Mouse (Mus musculus) kidney, postnatal 14 days (tissue): ENCODE measurements around the gene Sgip1.

Source experiments
- DNase-seq: peaks from one replicate; pipeline ENCODE4 v3.0.0; 2022; ENCODE audit warnings: mixed read lengths

Sgip1 gene

DNA sequence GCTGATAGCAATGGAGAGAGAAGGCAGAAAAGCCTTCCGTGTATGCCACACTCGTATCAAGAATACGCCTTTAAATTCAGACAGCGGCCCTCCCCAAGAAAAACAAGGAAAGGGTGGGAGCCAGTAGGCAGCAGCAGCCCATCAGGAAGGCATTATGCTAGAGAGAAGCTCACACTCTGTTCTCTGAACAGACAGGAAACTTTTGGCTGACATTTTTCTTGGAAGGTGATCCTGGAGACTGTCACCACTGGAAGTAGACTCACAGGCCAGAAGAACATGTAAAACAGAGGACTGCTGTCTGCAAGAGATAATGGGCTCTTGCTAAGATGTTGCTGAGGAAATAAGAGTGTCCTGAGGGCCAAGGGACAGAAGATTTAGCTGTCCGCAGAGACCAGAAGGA, 158.6 kb downstream of the Sgip1 start:
- peak; percentile 6 for DNase-seq

DNA sequence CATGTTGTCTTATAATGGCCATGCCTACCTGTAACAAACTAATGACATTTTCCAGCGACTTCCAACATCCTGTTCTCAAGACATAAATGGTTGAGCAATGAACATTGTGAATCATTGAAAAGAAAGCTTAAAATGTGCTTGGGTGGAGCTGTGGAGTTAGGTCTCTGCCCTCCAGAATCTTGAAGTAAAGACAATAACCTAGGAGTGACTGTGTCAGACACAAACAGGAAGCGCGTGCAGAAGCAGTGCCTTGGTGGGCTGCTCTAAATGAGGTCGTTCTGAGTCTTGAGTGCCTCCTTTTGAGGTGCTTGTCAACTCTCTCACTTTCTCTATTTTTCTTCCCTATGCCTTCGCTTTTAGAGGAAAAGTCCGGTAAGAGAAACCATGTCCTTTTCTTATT, 159.1 kb downstream of the Sgip1 start:
- no peak for DNase-seq

DNA sequence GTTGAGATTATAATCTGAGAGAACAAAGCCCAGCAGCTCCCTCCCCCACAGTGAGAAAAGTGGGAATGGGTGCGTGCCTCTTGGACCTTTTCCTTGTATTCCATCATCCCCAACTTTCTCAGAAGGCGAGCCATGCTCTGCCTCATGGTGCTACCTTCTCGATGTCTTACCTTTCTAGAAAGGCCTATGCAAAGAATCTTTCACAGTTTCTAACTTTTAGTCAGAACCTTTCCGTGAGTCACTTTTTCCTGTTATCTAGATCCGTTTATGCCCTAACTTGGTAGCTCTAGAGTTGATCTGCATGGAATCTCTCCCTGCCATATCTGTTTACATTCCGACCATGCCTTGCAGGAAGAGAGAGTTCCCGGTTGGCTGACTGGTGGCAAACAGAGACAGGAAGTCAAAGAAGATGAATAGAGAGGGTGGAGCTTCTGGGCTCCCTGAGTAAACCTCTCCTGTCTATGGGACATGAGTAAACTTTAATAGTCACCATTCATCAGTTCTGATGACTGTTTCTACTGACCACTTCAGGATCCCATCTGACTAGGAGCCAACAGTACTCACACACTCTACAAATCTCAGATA, 166.8 kb downstream of the Sgip1 start:
- no peak for DNase-seq

DNA sequence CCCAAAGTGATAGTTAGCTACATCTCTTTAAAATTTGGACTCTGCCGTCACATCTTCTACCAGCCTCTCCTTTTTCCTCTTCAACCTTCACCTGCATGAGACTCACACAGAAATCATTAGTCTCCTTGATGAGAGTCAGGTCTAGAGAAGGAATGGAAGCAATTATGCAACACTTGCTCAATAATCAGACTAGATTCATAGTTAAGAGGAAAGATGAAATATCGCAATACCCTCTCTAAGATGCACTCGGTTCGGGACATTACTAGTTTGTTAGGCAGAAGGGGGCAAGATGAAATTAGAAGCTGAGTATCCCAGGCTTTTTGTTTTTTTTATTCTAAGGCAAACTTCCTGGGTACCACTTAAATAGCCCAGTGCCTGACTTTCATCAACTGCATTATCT, 169.1 kb downstream of the Sgip1 start:
- DNase-seq = no peak

DNA sequence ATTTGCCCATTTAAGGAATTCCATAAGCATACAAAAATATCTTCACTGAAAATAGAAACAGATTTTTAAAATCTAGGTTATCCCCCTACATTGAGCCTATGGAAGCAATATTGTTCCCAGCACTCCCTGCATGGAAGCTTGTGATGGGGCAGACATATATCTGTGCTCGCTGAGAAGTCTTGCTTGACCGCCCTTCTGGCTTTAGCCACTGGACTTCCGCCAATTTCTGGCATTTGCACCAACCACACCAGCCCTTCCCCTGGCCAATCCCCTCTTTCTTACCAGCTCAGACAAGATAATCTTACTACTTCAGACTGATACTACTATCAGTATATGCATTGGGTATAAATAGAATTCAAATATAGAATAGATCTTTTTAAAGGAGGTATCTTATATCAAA, 172.1 kb downstream of the Sgip1 start:
- no peak for DNase-seq

DNA sequence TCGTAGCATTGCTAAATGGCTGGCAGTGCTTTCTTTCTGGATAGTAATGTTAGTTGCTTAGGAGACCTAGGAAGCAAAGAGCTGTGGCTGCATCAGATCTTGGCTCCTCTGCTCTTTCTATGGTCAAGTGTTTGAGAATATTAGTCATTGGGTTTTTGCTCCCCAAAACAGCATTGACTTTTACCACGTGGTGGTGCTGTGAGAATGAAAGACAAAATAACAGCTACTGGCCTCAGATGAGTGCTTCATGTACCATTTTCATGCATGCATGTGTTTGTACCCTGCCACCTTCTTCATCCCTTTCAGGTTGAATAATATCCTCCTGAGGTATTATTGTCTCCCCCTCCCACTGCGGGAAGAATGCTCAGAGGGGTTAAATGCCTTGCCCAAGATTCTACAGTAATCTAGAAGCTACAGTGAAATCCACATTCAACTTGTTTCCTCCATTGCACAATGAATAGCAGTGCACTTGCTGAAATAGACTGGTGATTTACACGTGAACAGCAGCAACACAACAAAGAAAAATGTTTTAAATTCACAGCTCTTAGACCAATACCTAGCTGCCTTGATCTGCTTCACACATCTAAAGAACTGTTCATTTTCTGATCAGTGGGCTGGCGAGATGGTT, 172.7 kb downstream of the Sgip1 start:
- no peak for DNase-seq

DNA sequence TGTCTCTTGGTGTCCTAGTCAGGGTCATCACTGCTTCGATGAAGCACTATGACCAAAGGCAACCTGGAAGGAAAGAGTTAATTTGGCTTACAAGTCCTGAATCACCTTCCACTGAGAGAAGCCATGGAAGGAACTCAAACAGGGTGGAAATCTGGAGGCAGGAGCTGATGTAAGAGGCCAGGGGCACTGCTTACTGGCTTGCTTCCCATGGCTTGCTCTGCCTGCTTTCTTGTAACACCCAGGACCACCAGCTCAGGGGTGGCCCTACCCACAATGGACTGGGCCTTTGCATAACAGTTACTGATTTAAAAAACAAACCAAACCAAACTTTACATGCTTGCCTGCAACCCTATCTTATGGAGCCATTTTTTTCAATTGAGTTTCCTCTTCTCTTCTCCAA, 177.1 kb downstream of the Sgip1 start:
- no peak for DNase-seq

DNA sequence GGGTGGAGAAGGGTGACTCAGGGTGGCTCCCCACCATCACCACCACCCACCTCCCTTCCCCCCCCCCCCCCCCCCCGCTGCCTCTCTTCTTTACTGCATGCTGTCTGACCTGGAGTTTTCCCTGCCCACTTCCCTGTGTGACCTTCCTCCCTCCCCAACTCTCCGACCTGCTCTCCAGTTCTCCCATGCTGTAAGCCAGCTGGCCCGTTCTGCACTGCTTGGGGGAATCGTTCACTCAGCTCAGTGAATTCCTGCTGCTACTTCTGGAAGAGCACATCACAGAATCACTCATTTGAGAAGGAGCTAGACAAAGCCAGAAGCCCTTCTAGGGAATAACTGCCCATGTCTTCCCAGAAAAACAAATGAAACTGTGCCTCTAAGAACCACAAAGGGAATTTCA, 188.4 kb downstream of the Sgip1 start:
- no peak for DNase-seq

DNA sequence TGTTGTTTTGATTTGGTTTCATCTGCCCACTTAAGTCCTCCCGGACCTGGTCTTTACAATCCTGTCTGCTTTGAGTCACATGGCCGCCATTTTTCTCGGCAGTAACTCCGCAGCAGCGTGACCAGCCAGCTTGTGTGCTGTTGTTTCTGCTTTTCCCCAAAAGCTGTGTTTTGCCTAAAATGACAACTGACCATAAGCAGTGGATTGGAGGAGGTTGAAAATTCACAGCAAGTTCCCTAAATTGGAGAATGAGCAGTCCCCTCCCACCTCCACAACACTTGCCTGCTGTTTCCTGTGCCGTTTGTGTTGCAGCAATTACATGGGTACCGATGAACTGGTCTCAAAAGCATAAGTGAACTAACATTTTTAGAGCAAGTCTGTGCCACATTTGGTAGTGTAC, 189.6 kb downstream of the Sgip1 start:
- DNase-seq = no peak

DNA sequence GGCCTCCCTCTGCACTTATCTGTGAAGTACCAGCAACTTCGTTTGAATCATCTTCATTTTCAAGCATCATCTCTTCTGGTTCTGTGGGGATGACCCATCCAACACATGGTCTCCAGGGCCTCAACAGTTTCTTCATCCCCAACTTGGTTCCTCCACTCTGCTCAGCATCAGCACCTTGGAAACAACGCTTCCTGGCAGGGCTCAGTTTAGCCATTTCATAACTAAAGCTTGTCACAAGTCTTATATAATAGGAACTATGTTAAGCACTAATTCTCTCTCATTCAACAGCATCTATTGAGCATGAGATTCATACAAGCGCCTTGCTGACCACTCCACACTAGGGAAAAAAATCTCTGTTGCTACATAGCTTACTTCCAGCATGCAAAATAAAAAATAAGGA, 199.2 kb downstream of the Sgip1 start:
- DNase-seq = no peak

DNA sequence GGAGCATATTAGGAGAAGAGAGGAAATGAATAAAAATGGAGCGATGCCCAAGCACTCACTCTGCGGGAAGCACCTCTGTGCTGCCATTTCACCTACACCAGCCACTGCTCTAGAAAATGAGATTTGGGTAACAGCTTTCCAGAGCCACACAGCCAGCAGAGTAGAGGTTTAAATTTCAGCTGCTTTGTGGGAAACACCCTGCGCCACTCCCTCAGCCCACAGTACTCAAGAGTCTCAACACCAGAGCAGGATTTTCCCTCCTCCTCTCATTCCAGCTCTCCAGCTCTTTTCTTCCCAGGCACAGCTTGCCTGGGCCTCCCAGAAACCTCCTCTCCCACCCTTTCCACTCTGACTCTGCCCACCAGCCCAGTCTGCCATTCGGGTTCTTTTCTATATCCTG, 199.6 kb downstream of the Sgip1 start:
- DNase-seq = no peak

DNA sequence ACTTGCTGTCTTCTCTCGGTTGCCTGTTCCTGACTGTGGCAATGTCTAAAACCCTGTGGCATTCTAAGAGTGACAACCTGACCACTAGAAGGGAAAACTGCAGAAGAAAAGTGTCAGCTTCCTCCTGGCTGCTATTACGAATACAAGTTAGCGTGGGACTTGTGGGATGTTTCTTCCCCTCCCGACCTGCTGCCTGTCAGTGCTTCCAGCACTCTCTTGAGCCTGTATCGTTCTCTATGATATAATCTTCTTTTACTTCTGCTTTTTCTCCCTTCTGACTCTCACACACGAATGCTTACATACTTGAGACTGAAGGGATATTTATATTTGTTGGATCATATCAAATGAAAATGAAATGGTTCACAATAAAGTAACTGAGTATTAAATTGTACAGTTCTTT, 203.2 kb downstream of the Sgip1 start:
- DNase-seq = no peak

DNA sequence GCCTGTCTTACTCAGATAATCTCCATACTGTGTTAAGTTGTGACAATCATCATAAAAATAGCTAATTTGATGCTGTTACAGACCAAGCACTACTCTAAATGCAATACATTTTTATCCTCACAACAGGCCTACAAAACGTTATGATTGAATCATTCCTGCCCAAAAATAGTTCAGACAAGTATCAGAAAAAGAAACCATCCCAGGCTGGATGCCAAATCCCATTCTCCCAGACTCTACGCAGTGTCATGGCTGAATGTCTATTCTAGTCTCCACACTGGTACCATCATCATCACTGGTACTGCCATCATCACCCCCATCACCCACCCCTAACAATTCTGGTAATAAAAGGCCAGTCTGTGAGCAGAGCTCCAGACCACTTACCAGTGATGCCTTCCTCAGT, 211.4 kb downstream of the Sgip1 start:
- DNase-seq = no peak

DNA sequence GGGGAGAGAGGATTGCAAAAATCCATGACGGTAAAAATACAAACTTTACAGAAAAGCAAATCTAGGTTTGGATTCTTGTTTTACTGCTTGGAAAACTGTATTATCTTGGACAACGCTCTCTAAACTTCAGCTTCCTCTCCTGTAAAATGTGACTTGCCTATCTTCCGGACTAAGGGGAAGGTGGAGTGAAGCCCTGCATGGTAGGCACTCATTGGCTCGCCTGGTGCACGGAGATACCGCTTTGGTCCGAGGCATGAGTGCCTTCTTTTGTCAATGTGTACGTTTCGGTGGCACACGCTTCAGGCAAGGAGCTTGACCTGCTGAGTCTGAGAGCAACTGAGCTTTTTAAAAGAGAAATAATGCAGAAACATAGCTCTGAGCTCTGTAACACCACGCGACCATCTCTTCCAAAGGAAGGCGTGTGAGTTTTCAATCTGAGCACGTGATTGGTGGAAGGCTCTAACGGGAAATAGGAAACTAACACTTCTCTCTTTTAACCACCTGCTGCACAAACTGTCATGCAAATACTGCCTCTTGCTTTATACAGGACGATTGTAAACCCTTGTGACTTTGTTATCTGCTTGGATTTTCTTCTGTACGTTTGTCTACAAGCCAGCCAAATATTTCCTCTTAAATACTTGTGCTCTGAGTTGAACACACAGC, 214.3 kb downstream of the Sgip1 start:
- no peak for DNase-seq

DNA sequence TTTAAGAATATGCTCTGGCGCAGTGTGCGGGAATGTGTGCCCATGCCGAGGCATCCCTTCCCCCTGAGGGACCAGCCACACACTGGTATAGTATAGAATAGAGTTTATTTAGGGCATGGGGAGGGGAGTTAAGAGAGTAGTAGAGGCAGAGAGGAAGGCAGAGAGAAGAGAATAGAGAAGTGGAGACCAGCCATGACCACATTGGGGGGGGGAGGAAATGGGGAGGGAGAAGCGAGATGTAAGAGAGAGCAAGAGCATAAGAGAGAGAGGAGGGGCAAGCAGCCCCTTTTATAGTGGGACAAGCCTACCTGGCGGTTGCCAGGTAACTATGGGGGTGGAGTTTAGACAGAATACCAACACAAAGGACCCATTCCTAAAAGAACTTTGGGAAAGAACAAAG, 218.3 kb downstream of the Sgip1 start:
- no peak for DNase-seq

DNA sequence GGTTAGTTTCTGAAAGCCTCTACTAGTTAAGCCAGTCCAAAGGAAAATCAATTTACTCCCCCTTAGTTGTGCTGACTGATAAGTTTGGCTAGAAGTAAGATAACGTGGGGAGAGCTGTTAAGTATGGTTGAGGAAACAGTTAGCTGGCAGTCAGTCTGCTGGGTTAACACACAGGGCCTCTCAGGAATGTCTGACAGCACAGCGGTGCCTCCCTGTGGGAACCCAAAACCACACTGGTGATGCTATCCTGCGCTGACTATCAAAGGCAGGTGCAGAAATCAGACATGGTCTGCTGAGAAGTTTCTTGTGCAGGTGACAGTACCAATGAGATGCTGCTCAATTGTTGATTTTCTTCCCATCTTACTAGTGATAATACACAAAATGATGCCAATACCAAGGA, 223.1 kb downstream of the Sgip1 start:
- DNase-seq = no peak

DNA sequence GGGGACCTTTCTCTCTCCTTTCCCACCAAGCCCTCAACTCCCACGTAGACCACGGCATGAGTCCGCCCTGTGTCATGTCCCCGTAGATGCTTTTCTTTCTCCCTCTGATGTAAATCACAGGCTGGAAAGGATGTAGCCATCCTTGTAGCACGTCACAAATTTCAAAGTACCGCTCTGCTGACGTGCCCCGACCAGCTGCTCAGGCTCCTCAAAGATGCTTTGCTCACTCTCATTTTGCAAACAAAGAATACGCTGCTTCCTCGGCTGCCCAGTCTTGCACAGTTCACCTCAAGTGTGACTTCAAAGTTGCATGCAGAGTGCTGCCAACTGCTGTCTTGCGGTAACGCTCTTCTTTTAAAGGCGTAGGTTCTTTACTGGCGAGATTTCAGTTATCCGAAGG, 226.7 kb downstream of the Sgip1 start:
- no peak for DNase-seq

DNA sequence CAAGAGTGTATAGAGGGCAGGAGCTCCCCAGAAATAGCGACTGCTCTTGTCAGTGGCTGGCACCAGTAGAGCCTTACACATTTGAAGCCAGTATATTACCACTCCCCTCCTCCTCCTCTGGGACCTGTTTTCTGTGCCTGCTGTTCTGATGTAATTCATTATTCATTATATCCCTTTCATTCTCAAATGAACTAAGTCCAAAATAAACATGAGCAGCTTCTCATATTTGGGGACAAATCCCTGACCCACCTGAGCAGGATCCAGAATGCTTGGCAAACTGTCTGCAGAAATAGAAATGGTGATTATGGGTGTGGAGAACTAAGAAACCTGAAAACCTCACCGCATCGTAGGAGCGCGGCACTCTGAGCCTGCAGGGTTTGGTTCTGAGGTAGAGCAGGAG, 228.5 kb downstream of the Sgip1 start:
- DNase-seq = no peak

DNA sequence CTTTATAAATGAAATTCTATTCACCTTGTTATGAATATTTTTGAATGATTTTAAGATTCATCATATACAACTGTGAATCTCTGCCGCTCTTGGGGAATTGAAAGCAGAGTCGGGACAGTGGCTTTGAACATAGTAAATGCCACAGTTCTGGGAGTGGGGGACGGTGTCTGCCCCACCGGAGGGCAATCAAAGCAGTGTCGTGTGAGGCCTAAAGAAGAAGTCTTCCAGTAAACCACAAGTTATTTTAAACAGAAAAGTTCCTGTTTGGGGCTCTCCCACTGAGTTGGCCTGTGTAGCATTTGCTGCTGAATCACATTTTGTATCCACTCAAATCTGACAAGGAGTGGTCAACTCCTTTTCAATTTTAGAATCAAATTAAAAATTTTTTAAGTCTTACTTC, 230.1 kb downstream of the Sgip1 start:
- no peak for DNase-seq

DNA sequence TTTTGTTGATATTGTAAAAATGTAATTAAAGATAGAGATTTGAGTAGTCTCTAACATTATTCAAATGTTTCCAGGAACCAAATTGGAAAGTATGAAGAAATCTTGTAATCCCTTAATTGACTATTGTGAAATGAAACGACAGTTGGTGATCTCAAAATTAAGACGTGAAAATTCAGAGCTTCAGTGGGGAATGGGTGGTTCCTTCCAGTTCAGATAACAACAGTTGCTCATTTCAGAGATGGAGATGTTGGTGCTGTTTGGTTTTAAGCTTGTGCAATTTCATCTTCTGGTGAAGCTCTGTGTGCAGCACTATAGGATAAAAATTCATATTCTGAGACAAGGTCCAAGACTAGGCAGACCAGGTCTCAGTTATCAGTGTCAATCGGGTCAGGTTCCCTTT, 231.0 kb downstream of the Sgip1 start:
- no peak for DNase-seq

DNA sequence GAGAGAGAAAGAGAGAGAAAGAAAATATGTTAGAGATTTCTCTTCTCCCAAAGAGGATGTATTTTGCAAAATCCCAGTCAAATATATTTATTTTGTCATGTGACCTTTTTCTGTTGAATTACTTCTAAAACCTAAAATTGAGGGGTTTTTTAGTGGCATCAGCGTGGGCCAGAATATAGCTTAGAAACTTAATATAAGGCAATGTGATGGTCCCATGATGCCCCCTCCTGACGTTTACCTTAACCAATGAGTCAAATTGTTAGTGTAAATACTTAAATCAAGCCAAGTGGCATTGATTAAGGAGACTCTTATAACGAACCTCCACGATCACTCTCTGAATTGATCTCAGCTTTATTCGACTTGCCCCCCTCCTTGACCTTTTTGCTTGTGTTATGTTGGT, 233.1 kb downstream of the Sgip1 start:
- DNase-seq = no peak

DNA sequence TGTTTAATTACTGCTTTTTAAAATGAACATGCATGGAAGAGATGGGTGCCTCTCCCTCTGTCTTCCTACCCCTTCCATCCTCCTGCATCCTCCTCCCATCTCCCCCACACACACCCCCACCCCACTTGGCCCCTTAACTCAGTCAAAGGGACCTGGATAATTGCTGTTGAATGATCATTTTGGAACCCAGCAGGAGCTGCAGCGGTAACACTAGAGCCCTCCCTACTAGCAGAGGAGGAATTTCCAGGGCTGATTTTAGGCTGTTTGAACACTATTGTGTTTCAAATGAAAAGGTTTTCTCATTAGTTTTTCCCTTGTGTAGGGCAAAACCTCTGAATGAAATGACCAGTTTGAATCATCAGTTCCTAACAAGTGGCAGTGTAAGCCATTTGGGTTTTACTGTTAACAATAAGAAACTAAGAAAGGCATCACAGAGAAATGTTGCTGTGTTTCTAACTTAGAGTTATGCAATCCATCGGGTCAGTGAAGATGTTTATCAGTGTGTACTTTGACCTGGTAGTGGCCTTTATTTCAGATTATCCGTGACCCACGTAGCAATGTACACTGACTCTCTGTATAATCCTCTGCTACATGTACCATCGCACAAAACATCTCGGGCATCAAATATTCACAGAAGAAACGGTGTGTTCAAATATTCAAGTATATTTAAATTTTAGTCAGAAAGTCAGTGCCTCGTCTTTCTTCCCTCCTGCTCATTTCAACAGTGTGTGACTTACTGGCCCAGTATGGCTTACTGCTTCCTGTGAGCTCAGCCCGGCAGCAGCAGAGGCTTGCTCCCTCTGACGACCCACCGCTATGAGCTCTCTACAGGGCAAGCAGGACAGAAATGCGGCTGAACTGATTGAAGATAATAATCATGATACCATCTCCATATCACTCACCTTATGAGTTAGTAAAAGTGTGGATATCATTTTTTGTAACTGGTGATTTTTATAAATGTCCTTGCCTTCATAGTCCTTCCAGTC, 235.5 kb downstream of the Sgip1 start:
- no peak for DNase-seq

DNA sequence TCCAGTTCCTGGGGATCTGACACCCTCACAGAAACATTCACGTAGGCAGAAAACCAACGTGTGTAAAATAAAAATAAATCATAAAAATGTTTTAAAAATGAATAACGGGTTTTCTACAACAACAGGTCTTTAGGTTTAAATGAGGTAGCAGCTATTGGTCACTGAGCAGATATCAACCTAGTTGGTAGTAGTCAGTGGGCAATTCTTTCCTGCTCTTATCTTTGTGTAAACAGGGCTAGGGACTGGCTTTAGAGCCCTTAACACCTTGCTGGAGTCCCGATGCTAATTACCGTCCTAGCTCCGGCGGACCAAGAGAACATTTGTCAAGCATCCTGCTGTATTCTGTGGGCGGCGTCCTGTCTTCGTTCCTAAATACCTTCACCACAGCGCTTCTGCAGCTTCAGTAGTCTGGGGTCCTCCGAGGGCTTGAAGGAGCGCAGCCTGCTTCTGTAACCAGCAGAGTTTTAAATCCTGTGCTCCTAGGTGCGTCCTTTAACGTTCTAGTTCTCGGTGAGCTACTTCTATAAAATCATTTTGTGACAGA, 236.8 kb downstream of the Sgip1 start:
- no peak for DNase-seq
